Mouse (Mus musculus) spleen, adult 2 months (tissue): ENCODE data around the gene Il9.

Experiments used
- CTCF ChIP-seq: fragments of 200-500 bp; IDR thresholded peaks from 2 replicates; pipeline ENCODE4 v1.5.1; 2011; ENCODE audit warnings: mild to moderate bottlenecking, inconsistent platforms; ENCODE audit not compliant: insufficient read depth, insufficient read length, insufficient replicate concordance; ENCODE audit errors: extremely low read depth
- POLR2A ChIP-seq: fragments of 200-500 bp; IDR thresholded peaks from 2 replicates; pipeline ENCODE4 v1.6.1; 2011; ENCODE audit warnings: low read depth, low read length, inconsistent platforms

- TF ChIP-seq CTCF (no peak), POLR2A (no peak)
Measured at GRCm38 (mm10) chr13:56526871-56527270, 44.8 kb upstream of the Il9 start.
